Mouse (Mus musculus) C2C12 (cell line): ENCODE data around the gene Cdnf. TPM values are rescaled to one million over a fixed set of nuclear protein-coding genes. Genes with fewer than 3 reads are reported as not detected.

Source experiments
- H3K27me3 ChIP-seq: one replicate; pipeline ENCODE4 v1.6.1; 2011; ENCODE audit not compliant: control insufficient read depth, insufficient read depth, insufficient read length
- H3K36me3 ChIP-seq: one replicate; pipeline ENCODE4 v1.6.1; 2011; ENCODE audit not compliant: control insufficient read depth, insufficient read depth
- H3K4me3 ChIP-seq: one replicate; pipeline ENCODE4 v1.5.1; 2011; ENCODE audit warnings: mild to moderate bottlenecking, control low read depth; ENCODE audit not compliant: poor library complexity, insufficient read depth, severe bottlenecking
- H3K79me2 ChIP-seq: one replicate; pipeline ENCODE4 v1.6.1; 2011; ENCODE audit not compliant: control insufficient read depth, insufficient read depth
- H3K79me3 ChIP-seq: one replicate; pipeline ENCODE4 v1.6.1; 2011; ENCODE audit warnings: low read depth, control low read depth
- H3ac ChIP-seq: one replicate; pipeline ENCODE3; 2011; ENCODE audit warnings: low read depth; ENCODE audit not compliant: control insufficient read depth, insufficient read length
- CEBPB ChIP-seq: IDR thresholded peaks from one replicate; pipeline ENCODE4 v1.6.1; 2011; ENCODE audit warnings: low read depth, mild to moderate bottlenecking, control low read depth, moderate library complexity
- CTCF ChIP-seq: IDR thresholded peaks from one replicate; pipeline ENCODE4 v1.5.1; 2011; ENCODE audit not compliant: control insufficient read depth, insufficient read depth, insufficient read length
- FOSL1 ChIP-seq: IDR thresholded peaks from one replicate; pipeline ENCODE4 v1.8.0; 2011; ENCODE audit warnings: mild to moderate bottlenecking, low read length; ENCODE audit not compliant: poor library complexity, insufficient read depth, severe bottlenecking
- MAX ChIP-seq: IDR thresholded peaks from one replicate; pipeline ENCODE4 v1.6.1; 2011; ENCODE audit warnings: mild to moderate bottlenecking, control low read depth
- MYOD1 ChIP-seq: IDR thresholded peaks from one replicate; pipeline ENCODE4 v1.6.1; 2011; ENCODE audit warnings: low read depth; ENCODE audit not compliant: control insufficient read depth, insufficient read length
- MYOG ChIP-seq: IDR thresholded peaks from one replicate; pipeline ENCODE4 v1.6.1; 2011; ENCODE audit not compliant: control insufficient read depth, insufficient read length; ENCODE audit errors: extremely low read depth
- polyA plus RNA-seq: library from polyadenylated mRNA; unstranded; fragments of >200 nt; fragmentation: generic; extraction: Trizol; gene quantifications from one replicate; pipeline ENCODE4 v1.2.1, GENCODE M21; 2012; ENCODE audit warnings: missing spikeins

Cdnf gene
- polyA plus RNA-seq, 1 experiment, result 0.21 TPM

GRCm38 (mm10) chr2:3575140-3575539 lies 62.3 kb downstream of the Cdnf start:
- H3K27me3 ChIP-seq, result no peaks in the 10 kb centered on the region
- TF ChIP-seq CEBPB (no peak), FOSL1 (no peak), CTCF (no peak), MAX (no peak), MYOD1 (no peak), MYOG (no peak)
- H3K79me2 ChIP-seq, result no peaks in the 10 kb centered on the region
- H3K36me3 ChIP-seq, result no peaks in the 10 kb centered on the region
- H3ac ChIP-seq, result no peak overlapping the region
- H3K4me3 ChIP-seq, result no peak overlapping the region
- H3K79me3 ChIP-seq, result no peaks in the 10 kb centered on the region

Other genes with a start within 250 kb of the Cdnf start
- 25.0 TPM for gene Nmt2, start 228.8 kb upstream of the Cdnf start, polyA plus RNA-seq
- 9.8 TPM for gene Rpp38, start 180.4 kb upstream of the Cdnf start, polyA plus RNA-seq
- gene Acbd7, start 176.9 kb upstream of the Cdnf start, polyA plus RNA-seq, result 0.32 TPM
- not detected for gene Olah, start 115.8 kb upstream of the Cdnf start, polyA plus RNA-seq
- gene Meig1, start 90.4 kb upstream of the Cdnf start, polyA plus RNA-seq, result not detected
- 1.3 TPM for gene Dclre1c, start 88.9 kb upstream of the Cdnf start, polyA plus RNA-seq
- 4.5 TPM for gene Suv39h2, start 38.0 kb upstream of the Cdnf start, polyA plus RNA-seq
- gene Gm45902, start 240 bp upstream of the Cdnf start, polyA plus RNA-seq, result 2.5 TPM
- 49.0 TPM for gene Hspa14, start 216 bp upstream of the Cdnf start, polyA plus RNA-seq
- 16.6 TPM for gene Fam107b, start 57.5 kb downstream of the Cdnf start, polyA plus RNA-seq